Mouse (Mus musculus): ENCODE results near the gene C1qb.

DNA sequence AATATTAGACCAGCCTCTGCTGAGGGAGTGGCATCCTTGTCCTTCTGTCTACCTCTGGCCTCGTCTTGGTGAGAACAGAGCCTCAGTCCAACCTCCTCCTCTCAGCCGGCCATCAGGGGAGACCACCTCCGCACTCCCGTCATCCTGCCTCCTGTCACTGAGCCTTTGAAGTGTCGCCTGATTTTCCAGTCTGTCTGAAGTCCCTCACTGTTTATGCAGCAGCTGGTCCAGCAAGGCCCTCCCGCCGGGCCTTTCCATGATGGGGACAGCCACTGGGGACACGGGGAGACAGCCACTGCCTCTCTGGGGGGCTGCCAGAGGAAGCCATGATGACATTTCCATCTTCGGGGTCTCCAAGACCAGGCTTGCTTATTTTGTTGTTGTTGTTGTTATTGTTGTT, 26.9 kb upstream of the C1qb start:
- TF ChIP-seq CTCF (IDR thresholded peaks at IDR 0.05; ENCODE audit: low read depth) (no peak), EP300 (optimal IDR thresholded peaks at IDR 0.05) (no peak)
